Mouse (Mus musculus) ES-Bruce4 (cell line): ENCODE results near the gene Flcn.

Source experiments
- CTCF ChIP-seq: IDR thresholded peaks from one replicate; pipeline ENCODE4 v1.8.1; 2011; ENCODE audit warnings: low read depth, low read length
- EP300 ChIP-seq: IDR thresholded peaks from 2 replicates; pipeline ENCODE4 v1.6.1; 2011; ENCODE audit warnings: low read depth, low read length; ENCODE audit not compliant: insufficient read depth
- POLR2A ChIP-seq: IDR thresholded peaks from one replicate; pipeline ENCODE4 v1.8.1; 2011; ENCODE audit warnings: low read length; ENCODE audit not compliant: insufficient read depth

GRCm38 (mm10) chr11:59775435-59776148 lies 34.2 kb downstream of the Flcn start:
- TF ChIP-seq POLR2A = no peak
- TF ChIP-seq CTCF = no peak
- TF ChIP-seq EP300 = no peak
